Mouse (Mus musculus) liver, embryonic 14.5 days (tissue): ENCODE results near the gene Dnah11. TPM values are rescaled to one million over a fixed set of nuclear protein-coding genes. Genes with fewer than 3 reads are reported as not detected.
"Not testable (repeated sequence)": the region's sequence is repeated elsewhere in the genome, so short reads cannot be mapped to it uniquely, and the experiment has no call there.

Experiments
- ATAC-seq: fragments of 200-750 bp; cut with Nextera tagmentation; 2 replicates; pipeline ENCODE4 v1.8.0; 2017; ENCODE audit warnings: moderate number of reproducible peaks, mild to moderate bottlenecking, moderate library complexity; ENCODE audit not compliant: insufficient read depth
- DNase-seq, 3 experiments: peaks; one replicate each; pipeline ENCODE4 v3.0.0-alpha.2; 2012 to 2013; ENCODE audit warnings: low read depth in 3 of 3, low spot score in 3 of 3
- H3K27ac ChIP-seq: fragments of 300-500 bp; sonication (generic); 2 replicates; pipeline ENCODE4 v1.5.1; 2014; ENCODE audit warnings: moderate library complexity, mild to moderate bottlenecking, control low read depth, inconsistent platforms
- H3K27me3 ChIP-seq: fragments of 300-500 bp; sonication (generic); 2 replicates; pipeline ENCODE4 v1.6.1; 2014; ENCODE audit warnings: mild to moderate bottlenecking, low read length, moderate library complexity; ENCODE audit not compliant: control insufficient read depth, insufficient read depth
- H3K36me3 ChIP-seq: fragments of 300-500 bp; sonication (generic); replicated peaks from 2 replicates; pipeline ENCODE4 v1.6.1; 2014; ENCODE audit warnings: low read depth; ENCODE audit not compliant: control insufficient read depth, insufficient read depth
- H3K4me1 ChIP-seq, 2 experiments: fragments of 200-500 bp in 1 of 2; fragments of 300-500 bp in 1 of 2; sonication (generic) in 1 of 2; replicated peaks; 2 replicates each; pipeline ENCODE4 v1.6.1; 2012 to 2014; ENCODE audit warnings: antibody characterized with exemption in 1 of 2, inconsistent platforms in 1 of 2, low read length in 1 of 2; ENCODE audit not compliant: control insufficient read depth in 2 of 2, insufficient read depth in 2 of 2
- H3K4me2 ChIP-seq: fragments of 300-500 bp; sonication (generic); 2 replicates; pipeline ENCODE4 v1.6.1; 2014; ENCODE audit warnings: low read depth, mild to moderate bottlenecking, control low read depth, moderate library complexity
- H3K4me3 ChIP-seq, 2 experiments: fragments of 200-500 bp in 1 of 2; fragments of 300-500 bp in 1 of 2; sonication (generic) in 1 of 2; 2 replicates each; pipeline ENCODE4 v1.5.1; 2012 to 2014; ENCODE audit warnings: low read depth in 2 of 2, low read length in 2 of 2, mild to moderate bottlenecking in 2 of 2, control low read depth in 1 of 2, inconsistent platforms in 1 of 2, moderate library complexity in 1 of 2; ENCODE audit not compliant: insufficient read depth in 1 of 2
- H3K9ac ChIP-seq: fragments of 300-500 bp; sonication (generic); replicated peaks from 2 replicates; pipeline ENCODE4 v1.6.1; 2014; ENCODE audit warnings: mild to moderate bottlenecking, control low read depth, moderate library complexity
- H3K9me3 ChIP-seq: fragments of 300-500 bp; sonication (generic); 2 replicates; pipeline ENCODE4 v1.6.1; 2016; ENCODE audit warnings: low read length, mixed read lengths; ENCODE audit not compliant: control insufficient read depth
- CTCF ChIP-seq: IDR thresholded peaks from 2 replicates; pipeline ENCODE4 v1.5.1; 2016; ENCODE audit warnings: antibody characterized with exemption, low read depth, control low read depth
- EP300 ChIP-seq: IDR thresholded peaks from 2 replicates; pipeline ENCODE4 v1.6.1; 2016; ENCODE audit warnings: antibody characterized with exemption, low read depth
- WGBS: fragments of 180-500 bp; shearing (Covaris S2); extraction: QIAGEN DNeasy Blood & Tissue Kit; methylation state at CpG from one replicate; pipeline ENCODE4 v1.1.7; 2014; ENCODE audit not compliant: insufficient replicate concordance; 5-methylcytosine and 5-hydroxymethylcytosine counted together
- polyA plus RNA-seq, 2 experiments: library from polyadenylated mRNA; depleted of rRNA in 1 of 2; stranded (reverse) in 1 of 2; unstranded in 1 of 2; fragments of >200 nt; fragmentation: Nextera tagmentation in 1 of 2; extraction: Ambion mirVana in 1 of 2; gene quantifications; 2 replicates each; pipeline versions ENCODE4 v1.2.1 to v1.2.3; 2012 to 2014

The Dnah11 gene
- polyA plus RNA-seq, 2 experiments: 0.06 to 0.26 TPM

DNA sequence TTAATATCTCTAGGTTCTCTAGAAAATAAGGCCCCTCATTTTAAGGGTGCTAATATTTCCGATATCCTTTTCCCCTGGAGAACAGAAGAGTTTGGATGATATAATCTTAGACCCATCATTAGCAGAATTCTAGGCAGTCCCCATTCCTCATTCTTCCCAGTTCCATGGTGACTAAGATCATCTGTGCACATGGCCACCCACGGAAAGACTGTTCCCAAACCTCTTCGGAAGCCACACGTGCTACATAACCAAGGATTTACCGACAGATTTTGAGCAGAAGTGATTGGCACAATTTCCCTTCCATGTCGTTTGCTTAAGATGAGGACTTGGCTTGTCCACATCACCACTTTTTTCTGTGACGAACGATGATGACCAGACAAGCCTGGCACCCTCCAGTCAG, 295.2 kb downstream of the Dnah11 start:
- Histone ChIP-seq H3K9me3 (no peaks in the 10 kb centered on the region), H3K4me3 (no peak overlapping the region), H3K4me1 (no peaks in the 10 kb centered on the region), H3K36me3 (no peaks in the 10 kb centered on the region), H3K4me2 (no peak overlapping the region), H3K27ac (no peak overlapping the region), H3K27me3 (no peaks in the 10 kb centered on the region), H3K9ac (no peak overlapping the region)
- 63% methylated on average over 8 of the region's 8 CpGs for WGBS
- DNase-seq (no peak), ATAC-seq (no peak)
- TF ChIP-seq EP300 (no peak), CTCF (no peak)

GRCm38 (mm10) chr12:117901352-117901751, 297.5 kb downstream of the Dnah11 start:
- H3K4me1 ChIP-seq, DNase-seq, H3K27me3 ChIP-seq, H3K36me3 ChIP-seq, ATAC-seq, H3K4me2 ChIP-seq, H3K9ac ChIP-seq, H3K4me3 ChIP-seq, H3K9me3 ChIP-seq, H3K27ac ChIP-seq: not testable (repeated sequence)
- WGBS: 30% methylated on average over 1 of the region's 4 CpGs

DNA sequence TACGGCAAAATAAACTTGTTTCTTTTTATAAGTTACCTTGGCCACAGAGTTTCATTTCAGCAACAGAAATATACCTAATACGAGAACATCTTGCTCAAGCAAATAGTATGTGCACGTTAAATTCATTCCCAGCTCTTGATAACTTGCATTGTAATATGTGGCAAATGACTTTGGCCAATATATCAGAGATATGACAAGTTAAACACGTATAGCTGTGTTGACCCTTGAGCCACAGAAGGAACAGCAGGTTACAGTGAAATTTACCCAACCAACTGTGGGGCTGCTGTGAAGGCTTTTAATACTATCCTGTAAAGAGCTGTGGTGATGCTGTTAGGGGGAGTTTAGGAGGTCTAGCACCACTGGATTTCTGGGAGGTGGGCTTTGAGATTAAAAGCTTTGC, 298.0 kb downstream of the Dnah11 start:
- H3K27ac ChIP-seq, H3K9ac ChIP-seq, H3K27me3 ChIP-seq, DNase-seq, H3K4me3 ChIP-seq, H3K36me3 ChIP-seq, H3K4me2 ChIP-seq, H3K9me3 ChIP-seq, H3K4me1 ChIP-seq, ATAC-seq: not testable (repeated sequence)
- WGBS: no CpG with 5 or more reads among the region's 4 CpGs

DNA sequence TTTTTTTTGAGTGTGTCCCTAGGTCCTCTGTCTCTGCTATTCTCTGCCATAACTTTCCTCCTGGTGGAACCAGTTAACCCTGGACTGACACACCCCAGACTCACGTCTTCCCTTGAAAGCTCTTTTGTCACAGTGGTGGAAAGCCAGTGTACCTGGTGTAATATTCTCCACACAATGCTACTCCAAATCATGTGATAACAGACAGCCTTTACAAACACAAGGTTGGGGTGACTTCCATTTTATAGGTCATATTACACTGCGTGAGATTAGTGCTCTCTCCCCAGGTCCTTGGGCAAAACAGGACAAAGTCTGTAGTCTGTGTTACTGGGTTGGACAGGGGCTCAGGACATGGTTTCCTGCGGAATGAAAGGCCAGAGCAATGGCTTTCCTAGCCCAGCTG, 311.4 kb downstream of the Dnah11 start:
- 63% methylated on average over 3 of the region's 3 CpGs for WGBS
- no peak overlapping the region for H3K27ac ChIP-seq
- no peaks in the 10 kb centered on the region for H3K36me3 ChIP-seq
- ATAC-seq (no peak), DNase-seq (no peak)
- no peaks in the 10 kb centered on the region for H3K4me1 ChIP-seq
- no peak overlapping the region for H3K9ac ChIP-seq
- TF ChIP-seq EP300: no peak
- no peak for TF ChIP-seq CTCF
- no peak overlapping the region for H3K4me3 ChIP-seq
- no peak overlapping the region for H3K4me2 ChIP-seq
- H3K9me3 ChIP-seq: no peaks in the 10 kb centered on the region
- no peaks in the 10 kb centered on the region for H3K27me3 ChIP-seq

- WGBS: 62% methylated on average over 2 of the region's 2 CpGs
- TF ChIP-seq CTCF: no peak
- TF ChIP-seq EP300: no peak
- Histone ChIP-seq H3K27me3 (no peaks in the 10 kb centered on the region), H3K4me2 (no peak overlapping the region), H3K9ac (no peak overlapping the region), H3K27ac (no peak overlapping the region), H3K4me1 (no peaks in the 10 kb centered on the region), H3K36me3 (no peaks in the 10 kb centered on the region), H3K9me3 (no peaks in the 10 kb centered on the region), H3K4me3 (no peak overlapping the region)
- DNase-seq (no peak), ATAC-seq (no peak)
These were observed 314.2 kb downstream of the Dnah11 start for GRCm38 (mm10) chr12:117884627-117885026.

- Histone ChIP-seq H3K4me3 (no peak overlapping the region), H3K27me3 (no peaks in the 10 kb centered on the region), H3K4me2 (no peak overlapping the region), H3K27ac (no peak overlapping the region), H3K36me3 (peaks cover 13% of the 10 kb centered on the region), H3K9me3 (no peaks in the 10 kb centered on the region), H3K9ac (no peak overlapping the region), H3K4me1 (no peaks in the 10 kb centered on the region)
- 77% methylated on average over 13 of the region's 13 CpGs for WGBS
- ATAC-seq: no peak
- TF ChIP-seq EP300 (no peak), CTCF (no peak)
- no peak for DNase-seq
These were observed 320.5 kb downstream of the Dnah11 start for GRCm38 (mm10) chr12:117878341-117878740.
